Mouse (Mus musculus): ENCODE measurements around the gene Acot13. TPM values are rescaled to one million over a fixed set of nuclear protein-coding genes. Genes with fewer than 3 reads are reported as not detected.
"Not testable (repeated sequence)": the region's sequence is repeated elsewhere in the genome, so short reads cannot be mapped to it uniquely, and the experiment has no call there.

Acot13 gene
- polyA plus RNA-seq, 1 experiment from 2014 or later: 162 TPM

- H3K9ac ChIP-seq: no peak overlapping the region
- no peak overlapping the region for H3K4me3 ChIP-seq (replicated peaks)
- no peak overlapping the region for H3K4me2 ChIP-seq (replicated peaks)
- 0 out of 2 replicates have a peak overlapping the region, but pooled peaks have one; percentile 17 for H3K27ac ChIP-seq
- ATAC-seq: peak; percentile 65
- H3K27me3 ChIP-seq (replicated peaks): no peaks in the 10 kb centered on the region
- no peaks in the 10 kb centered on the region for H3K9me3 ChIP-seq
- 68% methylated on average over 2 of the region's 2 CpGs for WGBS
- peaks cover under 1% of the 10 kb centered on the region; the same call in 1 of the 2 replicates for H3K4me1 ChIP-seq (replicated peaks)
- H3K36me3 ChIP-seq: no peaks in the 10 kb centered on the region
These were observed 20.6 kb upstream of the Acot13 start for GRCm38 (mm10) chr13:24851989-24852388.

- Histone ChIP-seq H3K27me3 (replicated peaks) (no peaks in the 10 kb centered on the region), H3K4me2 (replicated peaks) (no peak overlapping the region), H3K9me3 (no peaks in the 10 kb centered on the region), H3K36me3 (no peaks in the 10 kb centered on the region), H3K9ac (no peak overlapping the region), H3K27ac (0 out of 2 replicates have a peak overlapping the region, but pooled peaks have one; percentile 4), H3K4me1 (replicated peaks) (peaks cover 6% of the 10 kb centered on the region), H3K4me3 (replicated peaks) (no peak overlapping the region)
- ATAC-seq: peak; percentile 67
- 63% methylated on average over 4 of the region's 4 CpGs for WGBS
These were observed 18.0 kb upstream of the Acot13 start for GRCm38 (mm10) chr13:24849318-24849717.

GRCm38 (mm10) chr13:24844983-24845955 lies 13.9 kb upstream of the Acot13 start, which contains the start of gene D130043K22Rik:
D130043K22Rik (plus strand) TSS chr13:24845135.
- 15% methylated on average over 40 of the region's 40 CpGs for WGBS
- H3K4me2 ChIP-seq (replicated peaks): peak within 1 kb of the TSS; percentile 88
- H3K27me3 ChIP-seq (replicated peaks): no peaks in the 10 kb centered on the region
- H3K4me1 ChIP-seq (replicated peaks): peaks cover 6% of the 10 kb centered on the region
- H3K9me3 ChIP-seq: no peaks in the 10 kb centered on the region
- H3K27ac ChIP-seq: no peak within 1 kb of the TSS
- no peaks in the 10 kb centered on the region for H3K36me3 ChIP-seq
- H3K4me3 ChIP-seq (replicated peaks): peak within 1 kb of the TSS; percentile 43
- peak; percentile 81 for ATAC-seq
- peak within 1 kb of the TSS; percentile 42 for H3K9ac ChIP-seq

GRCm38 (mm10) chr13:24841702-24842101 lies 10.4 kb upstream of the Acot13 start:
- Histone ChIP-seq H3K9me3 (no peaks in the 10 kb centered on the region), H3K27me3 (replicated peaks) (no peaks in the 10 kb centered on the region), H3K36me3 (no peaks in the 10 kb centered on the region), H3K9ac (no peak overlapping the region), H3K4me3 (replicated peaks) (no peak overlapping the region), H3K4me1 (replicated peaks) (peaks cover 6% of the 10 kb centered on the region), H3K27ac (no peak overlapping the region), H3K4me2 (replicated peaks) (no peak overlapping the region)
- ATAC-seq: no peak
- WGBS: 69% methylated on average over 3 of the region's 3 CpGs

- H3K9me3 ChIP-seq: no peaks in the 10 kb centered on the region
- H3K27me3 ChIP-seq (replicated peaks): no peaks in the 10 kb centered on the region
- H3K27ac ChIP-seq: no peak overlapping the region
- no peak overlapping the region for H3K9ac ChIP-seq
- peaks cover 3% of the 10 kb centered on the region for H3K4me1 ChIP-seq (replicated peaks)
- H3K36me3 ChIP-seq: no peaks in the 10 kb centered on the region
- 68% methylated on average over 3 of the region's 3 CpGs for WGBS
- H3K4me3 ChIP-seq (replicated peaks): no peak overlapping the region
- no peak overlapping the region for H3K4me2 ChIP-seq (replicated peaks)
- ATAC-seq: no peak
These were observed 8.5 kb upstream of the Acot13 start for GRCm38 (mm10) chr13:24839831-24840230.

- not testable (repeated sequence) for H3K9ac ChIP-seq; ATAC-seq; H3K9me3 ChIP-seq; H3K4me1 ChIP-seq (replicated peaks); H3K27me3 ChIP-seq (replicated peaks); H3K4me2 ChIP-seq (replicated peaks); H3K27ac ChIP-seq; H3K36me3 ChIP-seq; H3K4me3 ChIP-seq (replicated peaks)
- 92% methylated on average over 8 of the region's 8 CpGs for WGBS
These were observed 6.4 kb upstream of the Acot13 start for GRCm38 (mm10) chr13:24837765-24838164.

GRCm38 (mm10) chr13:24832811-24833155 lies 1.4 kb upstream of the Acot13 start:
- no peaks in the 10 kb centered on the region for H3K36me3 ChIP-seq
- H3K4me1 ChIP-seq (replicated peaks): peaks cover 10% of the 10 kb centered on the region; the same call in 1 of the 2 replicates
- peak overlapping the region; percentile 63 for H3K4me2 ChIP-seq (replicated peaks)
- WGBS: 20% methylated on average over 2 of the region's 2 CpGs
- no peaks in the 10 kb centered on the region for H3K9me3 ChIP-seq
- no peak for ATAC-seq
- H3K27ac ChIP-seq: no peak overlapping the region
- no peaks in the 10 kb centered on the region for H3K27me3 ChIP-seq (replicated peaks)
- H3K9ac ChIP-seq: peak overlapping the region; percentile 95
- H3K4me3 ChIP-seq (replicated peaks): peak overlapping the region; percentile 94

GRCm38 (mm10) chr13:24832131-24832810 lies 931 bp upstream of the Acot13 start:
- no peaks in the 10 kb centered on the region for H3K9me3 ChIP-seq
- peak overlapping the region; percentile 94 for H3K4me3 ChIP-seq (replicated peaks)
- peak overlapping the region; percentile 95 for H3K9ac ChIP-seq
- peaks cover 10% of the 10 kb centered on the region; the same call in 1 of the 2 replicates for H3K4me1 ChIP-seq (replicated peaks)
- 3% methylated on average over 21 of the region's 21 CpGs for WGBS
- no peaks in the 10 kb centered on the region for H3K27me3 ChIP-seq (replicated peaks)
- peak overlapping the region; percentile 97 for H3K27ac ChIP-seq
- no peaks in the 10 kb centered on the region for H3K36me3 ChIP-seq
- H3K4me2 ChIP-seq (replicated peaks): peak overlapping the region; percentile 63
- no peak for ATAC-seq

GRCm38 (mm10) chr13:24830756-24831352 lies 486 bp downstream of the Acot13 start:
- Histone ChIP-seq H3K27me3 (replicated peaks) (no peaks in the 10 kb centered on the region), H3K36me3 (no peaks in the 10 kb centered on the region), H3K4me3 (replicated peaks) (peak overlapping the region; percentile 94), H3K9me3 (no peaks in the 10 kb centered on the region), H3K4me1 (replicated peaks) (peaks cover 10% of the 10 kb centered on the region; the same call in 1 of the 2 replicates), H3K27ac (peak overlapping the region; percentile 80), H3K4me2 (replicated peaks) (peak overlapping the region; percentile 60), H3K9ac (peak overlapping the region; percentile 67)
- no peak for ATAC-seq
- 2% methylated on average over 20 of the region's 20 CpGs for WGBS

- Histone ChIP-seq H3K9me3 (no peaks in the 10 kb centered on the region), H3K4me2 (replicated peaks) (no peak overlapping the region), H3K36me3 (no peaks in the 10 kb centered on the region), H3K9ac (no peak overlapping the region), H3K4me3 (replicated peaks) (no peak overlapping the region), H3K27me3 (replicated peaks) (no peaks in the 10 kb centered on the region), H3K4me1 (replicated peaks) (no peaks in the 10 kb centered on the region), H3K27ac (no peak overlapping the region)
- no peak for ATAC-seq
- WGBS: 69% methylated on average over 7 of the region's 7 CpGs
These were observed 5.2 kb downstream of the Acot13 start for GRCm38 (mm10) chr13:24826116-24826515.

GRCm38 (mm10) chr13:24825587-24825986 lies 5.8 kb downstream of the Acot13 start:
- Histone ChIP-seq H3K9ac (no peak overlapping the region), H3K9me3 (no peaks in the 10 kb centered on the region), H3K27me3 (replicated peaks) (no peaks in the 10 kb centered on the region), H3K4me1 (replicated peaks) (no peaks in the 10 kb centered on the region), H3K4me3 (replicated peaks) (no peak overlapping the region), H3K27ac (no peak overlapping the region), H3K36me3 (no peaks in the 10 kb centered on the region), H3K4me2 (replicated peaks) (no peak overlapping the region)
- no peak for ATAC-seq
- WGBS: 83% methylated on average over 4 of the region's 4 CpGs

GRCm38 (mm10) chr13:24824647-24825046 lies 6.7 kb downstream of the Acot13 start:
- ATAC-seq: no peak
- Histone ChIP-seq H3K9me3 (no peaks in the 10 kb centered on the region), H3K27ac (no peak overlapping the region), H3K36me3 (no peaks in the 10 kb centered on the region), H3K9ac (no peak overlapping the region), H3K4me3 (replicated peaks) (no peak overlapping the region), H3K4me2 (replicated peaks) (no peak overlapping the region), H3K4me1 (replicated peaks) (no peaks in the 10 kb centered on the region), H3K27me3 (replicated peaks) (no peaks in the 10 kb centered on the region)
- 89% methylated on average over 4 of the region's 4 CpGs for WGBS

All from intestine, embryonic 15.5 days (tissue).